ENCODE assay signal across 8 mouse cellular contexts in genomic region chr1:136017307-136017706, GRCm38 (mm10). TPM values are rescaled to one million over a fixed set of nuclear protein-coding genes. Genes with fewer than 3 reads are reported as not detected.
DNase-seq lines count a peak whose midpoint lies in the region; ATAC-seq and TF ChIP-seq lines count a peak whose summit lies in the region.

No protein-coding gene starts in this region.

- ATAC-seq in G1E (ENCODE audit: extremely low read depth, insufficient number of reproducible peaks, low FRiP score, poor library complexity, severe bottlenecking): no peak
- ATAC-seq in megakaryocyte, adult 5-6 weeks (ENCODE audit: poor library complexity, severe bottlenecking): peak; percentile 4; the same call in 1 of the 2 replicates

- TF ChIP-seq CTCF in G1E (IDR thresholded peaks at IDR 0.05; ENCODE audit: low read depth, low read length): no peak

- no peaks in the 10 kb centered on the region for H3K9me3 ChIP-seq in G1E (replicated peaks)
- no peaks in the 10 kb centered on the region for H3K9me3 ChIP-seq in hindbrain, embryonic 10.5 days

- H3K4me3 ChIP-seq in G1E (ENCODE audit: low read depth, low read length): peak overlapping the region; percentile 56; the same call in 1 of the 2 replicates
- peak overlapping the region; percentile 96 for H3K4me3 ChIP-seq in hindbrain, embryonic 10.5 days

- H3K4me1 ChIP-seq in G1E (ENCODE audit: insufficient read depth, low read depth, low read length): peaks cover 72% of the 10 kb centered on the region
- H3K4me1 ChIP-seq in hindbrain, embryonic 10.5 days (replicated peaks): peaks cover 24% of the 10 kb centered on the region

- H3K27me3 ChIP-seq in G1E (ENCODE audit: insufficient read depth, low read length): no peaks in the 10 kb centered on the region
- H3K27me3 ChIP-seq in hindbrain, embryonic 10.5 days (ENCODE audit: insufficient read depth, poor library complexity, severe bottlenecking): no peaks in the 10 kb centered on the region

- peak; percentile 42 for DNase-seq in cerebellum, adult 9-11 months
- DNase-seq in cerebellum, adult 9-10 months: no peak
- no peak for DNase-seq in G1E (ENCODE audit: low spot score)
- peak; percentile 8 for DNase-seq in hindbrain, embryonic 10.5 days (ENCODE audit: low spot score)
- DNase-seq in layer of hippocampus, adult 9-10 months (ENCODE audit: low spot score): no peak
- DNase-seq in gastrocnemius, postnatal 4 days (ENCODE audit: low spot score in 2 of 2): no peak
- DNase-seq in spleen, postnatal 36 days (ENCODE audit: low spot score in 2 of 2): no peak

- peak overlapping the region; percentile 98 for H3K27ac ChIP-seq in hindbrain, embryonic 10.5 days

- H3K36me3 ChIP-seq in G1E (replicated peaks): peaks cover 32% of the 10 kb centered on the region
- peaks cover 25% of the 10 kb centered on the region for H3K36me3 ChIP-seq in hindbrain, embryonic 10.5 days

- WGBS in hindbrain, embryonic 10.5 days: 82% methylated on average over 2 of the region's 2 CpGs

RNA-seq across cellular contexts. Expression of gene Tmem9, which starts 9.4 kb away (rescaled TPM):
- total RNA-seq in G1E (2014; fragmentation: Nextera tagmentation): 52.9 and 78.3 TPM in 2 replicates
- 63.5 and 71.3 TPM in 2 replicates for total RNA-seq in G1E (2017)
- polyA plus RNA-seq in G1E (2012): 74.9 and 78.0 TPM in 2 replicates
- 148 and 161 TPM in 2 replicates for polyA plus RNA-seq in hindbrain, embryonic 10.5 days (2016; fragmentation: Nextera tagmentation; extraction: Ambion mirVana)
- 2.5 and 3.9 TPM in 2 replicates for total RNA-seq in megakaryocyte, adult 5-6 weeks (2015)
- 2.8 and 3.7 TPM in 2 replicates for total RNA-seq in megakaryocyte, adult 5-6 weeks (2017)
- 10 to 100 TPM; 43.6 to 63.7 TPM for total RNA-seq in gastrocnemius, postnatal 4 days (2021)

RNA-seq across cellular contexts. Expression of gene Igfn1, which starts 11.2 kb away (rescaled TPM):
- not detected in 2 replicates for total RNA-seq in G1E (2014; fragmentation: Nextera tagmentation)
- total RNA-seq in G1E (2017): 0.06 and 0.11 TPM in 2 replicates
- 0.02 TPM in 1 of 2 replicates, not detected in the other for polyA plus RNA-seq in G1E (2012)
- polyA plus RNA-seq in hindbrain, embryonic 10.5 days (2016; fragmentation: Nextera tagmentation; extraction: Ambion mirVana): 0.09 TPM in 1 of 2 replicates, not detected in the other
- not detected in 2 replicates for total RNA-seq in megakaryocyte, adult 5-6 weeks (2015)
- total RNA-seq in megakaryocyte, adult 5-6 weeks (2017): not detected in 2 replicates
- total RNA-seq in gastrocnemius, postnatal 4 days (2021): 10 to 100 TPM; 17.4 to 32.9 TPM

RNA-seq across cellular contexts. Expression of gene Ascl5, which starts 33.3 kb away (rescaled TPM):
- total RNA-seq in G1E (2014; fragmentation: Nextera tagmentation) (not detected in 2 replicates), G1E (2017) (not detected in 2 replicates)
- 0.25 TPM in 1 of 2 replicates, not detected in the other for polyA plus RNA-seq in G1E (2012)
- not detected in 2 replicates for polyA plus RNA-seq in hindbrain, embryonic 10.5 days (2016; fragmentation: Nextera tagmentation; extraction: Ambion mirVana)
- not detected in 2 replicates for total RNA-seq in megakaryocyte, adult 5-6 weeks (2015)
- total RNA-seq in megakaryocyte, adult 5-6 weeks (2017): not detected in 2 replicates
- not detected for total RNA-seq in gastrocnemius, postnatal 4 days (2021)

RNA-seq across cellular contexts. Expression of gene Cacna1s, which starts 35.2 kb away (rescaled TPM):
- not detected in 2 replicates for total RNA-seq in G1E (2014; fragmentation: Nextera tagmentation)
- under 0.01 and 0.11 TPM in 2 replicates for total RNA-seq in G1E (2017)
- not detected in 2 replicates for polyA plus RNA-seq in G1E (2012)
- polyA plus RNA-seq in hindbrain, embryonic 10.5 days (2016; fragmentation: Nextera tagmentation; extraction: Ambion mirVana): 0.07 and 0.47 TPM in 2 replicates
- total RNA-seq in megakaryocyte, adult 5-6 weeks (2015): 0.05 TPM in 1 of 2 replicates, not detected in the other
- total RNA-seq in megakaryocyte, adult 5-6 weeks (2017): not detected in 2 replicates
- total RNA-seq in gastrocnemius, postnatal 4 days (2021): 100 to 1,000 TPM; 330 to 336 TPM

Comparison
In these comparisons a context has a peak if more than half of its experiments do, and no peak if none do; other contexts are left out.
1. DNase-seq: peak in cerebellum, adult 9-11 months (single experiment) and hindbrain, embryonic 10.5 days (single experiment); none in cerebellum, adult 9-10 months (single experiment), G1E (single experiment), layer of hippocampus, adult 9-10 months (single experiment), gastrocnemius, postnatal 4 days (0 of 2) and spleen, postnatal 36 days (0 of 2).
2. RNA of gene Tmem9, which starts 9.4 kb away (total RNA-seq): 52.9 to 78.3 TPM in G1E and 43.6 to 63.7 TPM in gastrocnemius, postnatal 4 days; 2.5 to 3.9 TPM in megakaryocyte, adult 5-6 weeks; every median in the first group is over 4 times any median in the second.
3. RNA of gene Igfn1, which starts 11.2 kb away (total RNA-seq): 17.4 to 32.9 TPM in gastrocnemius, postnatal 4 days; 0.06 to 0.11 TPM in G1E and not detected in megakaryocyte, adult 5-6 weeks; every median in the first group is over 10 times any median in the second.